23 mouse cellular contexts compared by ENCODE assay signal in genomic region chr9:40282968-40283367, GRCm38 (mm10). TPM values are rescaled to one million over a fixed set of nuclear protein-coding genes. Genes with fewer than 3 reads are reported as not detected.
"Had no signal": no experiment of that assay in that cellular context is flagged by ENCODE, and none has a peak within 500 bp of the region (broad histone marks: within the 10 kb centered on the region; RNA-seq: fewer than 3 reads in every experiment).

No protein-coding gene starts in this region.

- H3K9me3 ChIP-seq: kidney, embryonic 15.5 days; limb, embryonic 13.5 days; lung, embryonic 15.5 days had no signal

- H3K9ac ChIP-seq: kidney, embryonic 15.5 days; limb, embryonic 13.5 days; liver, embryonic 14.5 days; lung, embryonic 15.5 days had no signal

- H3K27me3 ChIP-seq: kidney, embryonic 15.5 days; limb, embryonic 13.5 days; lung, embryonic 15.5 days had no signal

- DNase-seq: kidney, adult 11 months; kidney, adult 8-10 months; kidney, postnatal 10 days; kidney, postnatal 36 days; left cerebral cortex, postnatal 4 days; lung, adult 18-20 months; lung, postnatal 10 days; lung, postnatal 36 days; midbrain, embryonic 14.5 days; right cerebral cortex, adult 18-20 months; right cerebral cortex, postnatal 14 days; right cerebral cortex, postnatal 4 days; thymus, adult 2 months; thymus, postnatal 14 days; thymus, postnatal 4 days had no signal

- H3K4me1 ChIP-seq: kidney, embryonic 15.5 days; limb, embryonic 13.5 days; lung, embryonic 15.5 days had no signal

- H3K4me2 ChIP-seq: kidney, embryonic 15.5 days; limb, embryonic 13.5 days; liver, embryonic 11.5 days; lung, embryonic 15.5 days; midbrain, embryonic 11.5 days had no signal

- H3K4me3 ChIP-seq: kidney, embryonic 15.5 days; limb, embryonic 13.5 days; lung, embryonic 15.5 days had no signal

- H3K36me3 ChIP-seq: kidney, embryonic 15.5 days; limb, embryonic 13.5 days; lung, embryonic 15.5 days had no signal

- H3K27ac ChIP-seq: kidney, embryonic 15.5 days; limb, embryonic 13.5 days; liver, embryonic 14.5 days; lung, embryonic 15.5 days; stomach, postnatal 0 days had no signal

RNA-seq across cellular contexts. Expression of gene Scn3b, which starts 14.0 kb away (rescaled TPM):
- total RNA-seq: megakaryocyte-erythroid progenitor cell, adult 5-6 weeks had no signal
